Mouse (Mus musculus) inflammation-experienced regulatory T-cells, adult 6 months (primary cell): ENCODE results near the gene Gab1. TPM values are rescaled to one million over a fixed set of nuclear protein-coding genes. Genes with fewer than 3 reads are reported as not detected.

Experiments
- ATAC-seq: one replicate; pipeline ENCODE4 v1.8.0; 2017
- polyA plus RNA-seq, 3 experiments: library from polyadenylated mRNA; unstranded; fragments of 100-300 nt; shearing (Covaris generic); gene quantifications; one replicate each; pipeline ENCODE4 v1.2.1; 2017

Gab1 gene
- polyA plus RNA-seq, 3 experiments from 2014 or later: not detected

DNA sequence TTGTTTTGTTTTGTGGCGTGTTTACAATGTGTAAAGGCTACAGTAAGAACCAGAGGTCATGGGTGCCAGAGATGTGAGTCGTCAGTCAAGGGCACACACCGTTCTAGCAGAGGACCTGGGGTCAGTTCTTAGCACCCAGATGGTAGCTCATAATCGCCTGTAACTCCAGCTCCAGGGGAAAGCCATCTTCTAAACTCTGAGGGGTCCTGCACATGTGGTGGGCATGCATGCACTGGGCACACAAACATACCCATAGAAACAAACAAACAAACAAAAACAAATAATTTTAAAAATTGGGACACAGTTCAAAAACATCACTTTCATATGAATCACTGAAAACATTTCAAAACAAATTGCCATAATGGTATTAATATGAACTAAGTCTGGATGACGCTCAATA is 69.9 kb downstream of the Gab1 start:
- ATAC-seq: no peak

DNA sequence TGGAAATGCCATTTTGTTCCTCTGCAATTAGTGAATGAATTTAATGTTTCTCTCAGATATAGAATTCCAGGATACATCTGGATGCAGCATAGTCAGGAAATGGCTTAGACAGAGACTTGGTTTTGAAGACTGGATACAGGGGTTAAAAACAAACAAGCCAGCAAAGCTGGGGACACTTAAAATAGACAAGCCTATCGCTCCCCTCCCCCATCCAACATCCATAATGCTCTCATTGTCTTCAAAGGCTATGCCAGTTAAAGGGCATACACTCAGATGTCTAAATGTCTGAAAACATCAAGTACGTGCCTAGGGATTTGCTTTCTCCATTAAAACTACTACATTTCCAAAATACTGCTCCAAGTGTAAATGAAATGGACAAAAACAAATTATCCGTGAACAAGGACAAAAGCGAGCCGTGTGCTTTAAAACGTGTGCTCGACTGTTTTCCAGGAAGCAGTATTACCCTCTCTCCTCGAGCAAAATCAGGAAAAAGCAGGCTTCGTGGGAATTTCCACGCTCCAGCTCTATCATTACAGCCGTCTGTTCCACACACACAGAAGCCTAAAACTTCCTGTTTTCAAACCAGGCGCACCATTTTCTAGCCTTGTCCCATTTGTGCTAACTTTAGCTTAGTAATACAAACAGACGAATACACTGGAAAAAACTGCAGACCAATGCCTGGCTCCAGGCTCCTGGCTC is 72.4 kb downstream of the Gab1 start:
- no peak for ATAC-seq

DNA sequence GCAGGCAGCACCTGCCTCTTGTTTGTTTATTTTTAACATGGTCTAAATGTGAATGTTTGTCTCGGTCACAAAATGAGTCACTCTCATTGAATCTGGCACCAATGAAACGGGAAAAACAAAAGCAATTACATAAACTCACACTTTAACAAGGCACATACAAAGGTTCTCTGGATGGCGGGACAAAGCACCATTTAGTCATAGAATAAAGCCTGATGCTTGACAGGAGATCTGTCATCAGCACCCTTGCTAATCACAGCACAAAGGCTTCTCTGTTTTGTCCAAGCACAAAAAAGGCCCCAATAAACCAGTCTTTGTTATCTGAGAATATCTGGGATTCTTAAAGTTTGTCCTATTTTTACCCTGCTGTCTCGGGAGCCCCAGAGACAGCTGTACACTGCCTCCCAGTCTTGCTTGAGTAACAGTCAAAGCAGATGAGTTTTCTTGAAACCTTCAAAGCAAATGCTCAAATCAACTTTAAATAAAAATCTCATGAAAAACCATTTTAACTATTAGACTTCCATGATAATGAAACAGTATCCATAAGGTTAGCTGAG is 76.2 kb downstream of the Gab1 start:
- no peak for ATAC-seq

DNA sequence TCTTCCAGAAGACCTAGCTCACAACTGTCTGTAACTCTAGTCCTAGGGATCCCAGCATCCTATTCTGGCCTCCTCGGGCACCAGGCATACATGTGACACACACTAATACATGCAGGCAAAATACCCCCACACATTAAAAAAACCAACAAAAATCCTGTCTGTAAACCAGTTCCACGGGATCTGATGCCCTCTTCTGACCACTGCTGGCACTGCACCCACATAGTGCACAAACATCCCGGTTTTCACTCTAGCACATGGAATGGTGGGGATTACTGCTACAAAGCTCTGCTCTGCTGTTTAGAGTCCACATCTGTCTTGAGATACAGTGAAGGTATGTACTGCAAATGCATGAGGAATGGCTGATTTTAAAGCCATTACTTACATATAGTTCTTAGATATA is 81.5 kb downstream of the Gab1 start:
- no peak for ATAC-seq

DNA sequence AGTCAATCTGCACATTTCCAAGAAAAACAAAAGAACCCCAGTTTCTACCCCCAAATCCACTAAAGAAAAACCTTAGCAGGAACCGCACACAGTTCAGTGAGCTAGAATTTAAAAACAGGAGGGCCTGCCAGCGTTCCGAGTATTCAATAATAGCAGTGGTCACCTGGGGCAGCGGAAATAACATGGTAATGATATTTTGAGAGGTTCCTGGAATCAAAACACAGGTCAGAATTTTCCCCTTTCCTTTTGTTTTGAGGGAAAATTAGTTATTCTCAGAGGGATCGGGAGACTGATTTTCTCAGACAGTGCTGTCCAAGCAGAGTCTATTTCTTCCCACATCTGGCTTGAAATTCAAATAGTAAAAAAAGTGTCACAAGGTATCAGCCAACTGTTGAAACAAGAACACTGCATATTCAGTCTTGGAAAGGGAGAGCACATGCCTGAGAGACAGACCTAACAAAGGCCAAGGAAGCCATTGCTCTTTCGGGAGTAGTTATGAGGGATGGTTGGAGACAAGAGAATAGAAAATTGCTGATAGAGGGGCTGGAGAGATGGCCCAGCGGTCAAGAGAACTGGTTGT is 82.0 kb downstream of the Gab1 start:
- no peak for ATAC-seq

DNA sequence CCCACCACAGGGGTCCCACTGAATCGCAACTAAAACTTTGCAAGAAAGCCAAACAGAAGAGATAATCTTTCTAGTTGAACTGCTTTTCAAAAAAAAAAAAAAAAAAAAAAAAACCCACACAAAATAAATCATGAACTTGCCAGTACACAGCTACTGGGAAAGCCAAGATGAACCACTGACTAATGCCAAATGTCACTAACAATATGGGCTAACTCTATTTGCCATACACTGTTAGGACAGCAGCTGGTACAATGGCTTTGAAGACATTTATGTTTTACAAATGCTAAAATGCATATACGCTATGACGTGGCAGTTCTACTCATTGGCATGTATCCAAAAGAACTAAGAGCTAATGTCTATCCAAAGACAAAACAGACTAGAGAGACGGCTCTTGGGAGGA is 84.2 kb downstream of the Gab1 start:
- ATAC-seq: no peak

DNA sequence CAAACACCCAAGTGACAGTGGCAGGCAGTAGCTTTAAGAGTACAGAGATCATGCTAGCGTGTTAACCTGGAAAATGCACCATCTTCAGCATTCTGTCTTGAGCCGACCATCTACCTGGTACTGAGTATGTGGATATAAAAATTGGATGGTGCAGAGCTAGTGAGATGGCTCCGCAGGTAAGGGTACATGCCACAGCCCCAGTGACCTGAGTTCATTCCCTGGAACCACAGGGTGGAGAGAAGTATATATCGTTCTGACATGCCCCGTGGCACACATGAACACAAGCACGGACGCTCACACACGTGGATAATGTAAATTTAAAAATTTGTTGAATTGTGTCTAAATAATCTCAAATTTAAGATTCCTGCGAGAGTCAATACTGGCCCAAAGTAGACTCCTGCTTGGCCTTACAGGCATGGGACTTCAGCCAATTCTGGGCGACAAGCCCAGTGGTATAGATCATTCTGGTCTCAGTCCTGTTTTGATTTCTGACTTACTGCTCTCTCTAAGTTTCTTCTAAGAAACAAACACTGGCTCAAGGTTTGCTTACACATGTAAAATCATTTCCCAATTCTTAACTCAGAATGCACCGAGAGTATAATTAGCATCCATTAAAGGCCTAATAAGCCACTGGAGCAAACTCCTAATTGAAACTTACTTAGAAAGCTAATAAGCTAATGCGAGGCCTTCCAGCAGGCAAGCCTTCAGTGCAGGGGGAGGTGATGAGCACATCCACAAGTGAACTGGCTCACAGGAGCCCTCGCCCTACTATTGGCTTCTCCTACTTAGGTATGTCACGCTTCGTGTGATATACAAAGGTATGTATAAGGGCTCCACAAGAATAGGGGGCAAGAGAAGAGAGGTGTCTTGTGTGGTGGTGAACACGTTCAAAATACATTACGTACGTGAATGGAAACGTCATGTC is 85.5 kb downstream of the Gab1 start:
- no peak for ATAC-seq

DNA sequence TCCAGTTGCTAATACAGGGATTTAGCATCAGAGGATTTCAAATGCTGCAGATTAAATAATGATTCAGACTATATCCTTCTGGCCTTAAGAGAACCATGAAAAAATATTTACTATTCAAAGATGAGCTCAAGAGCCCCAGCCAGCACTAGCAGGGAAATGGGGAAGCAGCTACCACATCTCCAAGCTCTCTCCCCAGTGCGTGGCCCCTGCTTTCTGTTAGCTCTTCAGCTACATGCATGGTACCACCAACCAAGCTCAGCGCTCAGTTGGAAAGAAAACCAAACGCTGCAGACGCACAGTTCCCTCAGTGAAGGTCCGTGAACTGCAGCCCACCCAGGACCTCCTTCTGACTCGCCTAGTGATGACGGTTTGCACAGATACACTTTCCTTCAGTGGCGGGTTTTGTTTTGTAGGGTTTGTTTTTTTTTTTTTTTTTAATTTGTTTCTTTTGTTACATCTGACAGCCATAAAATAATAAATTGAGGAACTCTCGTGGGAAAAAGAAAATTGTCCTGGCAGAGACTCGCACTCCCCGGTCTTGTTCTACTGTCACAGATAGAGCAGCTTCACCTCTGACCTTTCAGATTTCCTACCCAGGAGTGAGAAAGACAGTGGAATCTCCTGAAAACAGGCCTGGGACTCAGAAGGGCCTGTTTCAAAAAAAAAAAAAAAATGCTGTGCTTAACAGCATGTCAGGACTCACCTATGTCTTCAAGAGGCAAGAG is 86.4 kb downstream of the Gab1 start:
- ATAC-seq: no peak

DNA sequence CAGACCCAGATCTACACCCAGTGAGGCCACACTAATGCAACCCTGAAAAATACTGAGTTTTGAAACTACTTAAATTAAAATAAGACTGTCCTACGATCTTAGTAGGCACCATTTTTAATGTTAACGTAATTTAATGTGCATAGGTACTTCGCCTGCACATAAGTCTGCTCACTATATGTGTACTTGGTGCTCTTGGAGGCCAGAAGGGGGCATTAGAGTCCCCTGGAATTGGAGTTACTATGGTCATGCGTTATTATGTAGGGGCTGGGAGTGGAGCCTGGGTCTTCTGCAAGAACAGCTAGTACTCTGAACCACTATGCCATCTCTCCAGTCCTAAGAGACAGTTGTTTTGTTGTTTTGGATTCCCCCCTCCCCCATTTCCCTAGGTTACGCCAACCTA is 88.1 kb downstream of the Gab1 start:
- no peak for ATAC-seq

DNA sequence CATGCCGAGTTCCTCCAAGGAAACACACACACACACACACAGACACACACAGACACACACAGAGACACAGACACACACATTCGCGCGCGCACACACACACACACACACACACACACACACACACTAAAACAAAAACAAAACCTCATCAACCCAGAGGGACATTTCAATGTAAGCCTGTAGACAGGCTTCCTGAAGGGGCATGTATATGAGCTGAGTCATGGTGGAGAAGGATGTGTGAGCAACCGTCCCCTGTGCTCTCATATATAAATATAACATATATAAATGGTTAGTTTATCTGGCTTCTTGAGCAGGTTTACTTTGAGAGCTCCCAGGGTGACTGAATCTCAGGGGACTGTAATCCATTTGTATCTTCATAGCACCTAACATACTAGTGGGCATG is 91.0 kb downstream of the Gab1 start:
- no peak for ATAC-seq

DNA sequence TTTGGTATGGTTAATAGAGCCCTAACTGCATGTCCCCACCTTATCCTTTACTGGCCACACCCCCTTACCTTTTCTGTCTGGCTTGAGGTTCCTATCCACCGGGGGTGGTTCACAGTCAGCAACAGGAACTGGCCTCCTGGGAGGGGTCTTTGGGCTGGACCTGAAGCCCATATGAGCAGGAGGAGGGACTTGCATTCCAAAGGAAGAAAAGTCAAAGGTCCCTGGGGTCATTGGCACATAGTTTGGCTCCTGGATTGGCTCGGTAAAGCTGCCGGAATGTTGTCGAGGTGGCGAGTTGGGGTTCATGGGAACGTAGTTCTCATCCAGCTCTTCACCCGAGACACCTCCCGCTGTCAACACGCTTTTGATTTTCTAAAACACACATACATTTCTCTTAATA is 95.8 kb downstream of the Gab1 start:
- ATAC-seq: no peak

DNA sequence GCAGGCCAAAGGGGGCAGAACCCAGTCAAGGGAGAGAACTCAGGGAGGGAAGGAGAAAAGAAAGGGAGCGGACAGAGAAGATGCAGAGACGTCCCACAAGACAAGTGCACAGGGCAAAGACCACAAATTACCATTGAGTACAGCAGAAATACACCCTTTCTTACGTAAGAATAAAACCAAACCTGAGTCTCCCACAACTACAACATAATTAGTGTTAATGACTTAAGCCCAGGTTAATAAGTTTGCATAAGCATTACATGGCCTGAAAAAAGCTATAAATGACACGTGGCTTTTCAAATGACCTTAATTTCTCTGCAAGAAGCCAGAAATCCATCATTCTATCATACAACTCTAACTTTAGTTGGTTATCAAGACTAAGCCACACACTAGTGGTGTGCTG is 97.0 kb downstream of the Gab1 start:
- no peak for ATAC-seq

DNA sequence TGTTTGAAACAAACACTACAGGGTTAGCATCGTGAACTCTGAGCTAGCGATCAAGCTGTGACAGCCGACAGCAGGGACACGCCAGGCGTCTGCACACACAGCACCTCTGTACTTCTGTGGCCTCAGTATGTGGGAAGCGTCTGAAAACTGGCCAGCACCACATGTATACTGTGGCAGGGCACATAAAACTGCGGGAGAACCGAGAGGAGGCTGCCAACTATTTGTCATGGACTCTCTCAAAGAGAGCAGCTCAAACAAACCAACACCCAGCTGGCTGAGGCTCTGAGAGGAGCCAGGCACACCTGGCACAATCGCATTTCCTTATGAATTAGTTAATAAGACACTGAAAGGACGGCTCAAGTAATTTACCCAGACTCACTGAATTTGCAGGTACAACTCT is 99.0 kb downstream of the Gab1 start:
- no peak for ATAC-seq

DNA sequence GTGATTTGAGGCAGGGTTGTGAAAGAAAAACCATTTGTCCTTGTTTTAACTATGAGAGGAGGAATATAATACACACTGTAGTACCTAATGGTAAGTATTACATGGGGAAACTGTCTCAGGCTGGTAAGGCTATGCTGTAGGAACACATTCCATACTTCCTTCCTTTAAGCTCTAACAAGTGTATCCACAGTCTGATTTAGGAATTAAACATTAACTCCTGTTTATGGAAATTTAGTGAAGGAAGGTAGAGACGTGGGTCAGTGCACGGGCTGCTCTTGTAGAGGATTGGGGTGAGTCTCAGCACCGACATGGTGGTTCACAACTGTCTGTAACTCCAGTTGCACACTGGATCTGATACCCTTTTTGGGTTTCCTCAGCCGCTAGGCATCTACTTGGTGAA is 100.0 kb downstream of the Gab1 start:
- no peak for ATAC-seq

DNA sequence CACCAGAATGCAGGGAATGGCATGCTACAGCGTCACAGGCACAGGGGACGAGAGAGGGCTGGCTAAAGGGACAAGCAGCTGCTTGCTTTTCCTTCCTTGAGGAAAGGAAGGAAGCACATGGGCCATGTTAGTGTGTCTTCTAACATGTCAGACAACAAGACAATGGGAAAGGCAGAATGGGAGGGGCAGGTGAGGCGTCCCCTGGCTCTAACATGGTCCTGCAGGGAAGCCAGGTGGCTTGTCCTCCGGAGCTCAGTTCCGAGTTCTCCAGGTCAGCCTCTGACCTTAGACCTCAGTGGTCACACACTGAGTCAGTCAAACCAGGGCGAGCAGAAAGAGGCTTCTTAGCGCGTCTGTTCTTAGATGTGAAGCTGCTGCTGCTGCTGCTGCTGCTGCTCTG is 103.9 kb downstream of the Gab1 start:
- no peak for ATAC-seq

DNA sequence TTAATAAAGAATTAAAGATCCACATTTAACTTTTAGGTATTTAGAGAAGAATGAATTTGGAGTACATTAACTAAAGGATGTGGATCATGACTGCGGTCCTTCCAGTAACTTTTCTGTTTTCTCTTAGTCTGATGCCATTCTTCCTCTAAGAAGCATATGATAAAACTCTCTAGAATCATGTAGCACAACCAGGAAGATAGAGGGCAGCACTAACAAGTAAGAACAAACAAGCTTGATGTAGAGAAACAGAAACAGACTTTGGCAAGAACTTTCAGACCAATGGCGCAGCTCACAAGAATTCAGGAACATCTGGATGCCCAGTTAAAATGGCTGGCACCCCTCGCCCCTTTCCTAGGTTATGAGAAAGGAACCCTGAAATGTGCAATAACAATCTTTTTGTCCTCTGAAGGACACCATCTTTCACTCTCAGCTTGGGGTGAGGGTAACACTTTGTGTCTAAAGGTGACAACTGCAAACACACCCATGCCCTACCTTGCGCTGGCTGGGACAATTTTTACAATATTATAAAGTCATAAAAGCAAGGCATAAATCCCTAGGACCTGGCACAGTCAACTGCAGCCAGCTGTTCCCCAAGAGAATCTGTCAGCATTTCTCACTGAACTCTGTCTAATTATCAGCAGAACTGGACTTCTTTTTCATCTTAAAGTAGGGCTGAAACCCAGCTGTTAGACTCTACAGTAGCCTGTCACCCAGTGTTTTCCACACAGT is 107.4 kb downstream of the Gab1 start:
- ATAC-seq: no peak

DNA sequence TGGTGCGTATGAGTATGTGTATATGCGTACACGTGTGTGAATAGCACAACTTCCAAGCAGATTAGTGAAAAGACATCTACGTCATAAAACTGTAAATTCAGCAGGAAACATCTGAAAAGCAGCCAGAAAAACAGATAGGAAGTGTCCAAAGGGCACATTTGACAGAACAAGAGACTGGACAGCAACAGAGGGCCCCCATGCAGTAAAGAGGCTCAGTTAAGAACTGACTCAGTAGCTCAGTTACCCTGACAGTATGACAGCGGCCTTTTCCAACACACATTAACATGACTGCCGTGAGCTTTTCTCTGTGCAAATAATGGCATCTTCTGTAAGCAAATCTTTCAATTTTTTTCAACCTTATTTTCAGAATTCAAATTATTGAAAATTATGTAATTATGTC is 111.9 kb downstream of the Gab1 start:
- no peak for ATAC-seq

DNA sequence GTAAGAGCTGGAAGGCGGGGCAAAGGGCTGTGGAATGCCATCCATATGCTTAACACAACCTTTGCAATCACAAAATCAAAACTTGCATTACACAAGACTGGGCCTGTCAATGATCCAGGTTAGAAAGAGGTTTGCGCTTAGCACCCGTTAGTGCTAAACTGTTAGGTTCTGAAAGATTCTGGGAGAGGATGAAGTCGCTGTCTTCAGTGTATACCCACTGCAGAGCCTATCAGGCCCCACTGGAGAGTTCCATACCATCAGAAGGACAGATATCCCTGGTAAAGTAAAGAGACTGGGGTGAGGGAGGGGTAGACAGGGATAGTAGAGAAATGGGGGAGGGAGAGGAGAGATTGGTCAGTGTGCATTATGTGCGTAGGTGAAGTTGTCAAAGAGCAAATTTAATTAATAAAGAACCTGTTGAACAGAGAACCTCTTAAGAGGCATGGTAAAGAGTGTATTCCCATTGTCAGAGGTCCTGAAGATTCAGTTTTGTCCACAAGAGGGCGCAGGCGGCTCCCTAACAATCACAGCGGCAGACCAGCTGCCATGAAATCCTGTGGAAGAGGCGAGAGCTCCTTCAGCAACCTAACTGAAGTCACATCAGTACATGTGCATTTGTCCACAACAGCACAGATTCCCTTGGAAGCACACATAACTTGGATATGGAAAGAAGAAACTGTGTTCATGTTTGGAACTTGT is 127.2 kb downstream of the Gab1 start:
- ATAC-seq: peak; percentile 46

DNA sequence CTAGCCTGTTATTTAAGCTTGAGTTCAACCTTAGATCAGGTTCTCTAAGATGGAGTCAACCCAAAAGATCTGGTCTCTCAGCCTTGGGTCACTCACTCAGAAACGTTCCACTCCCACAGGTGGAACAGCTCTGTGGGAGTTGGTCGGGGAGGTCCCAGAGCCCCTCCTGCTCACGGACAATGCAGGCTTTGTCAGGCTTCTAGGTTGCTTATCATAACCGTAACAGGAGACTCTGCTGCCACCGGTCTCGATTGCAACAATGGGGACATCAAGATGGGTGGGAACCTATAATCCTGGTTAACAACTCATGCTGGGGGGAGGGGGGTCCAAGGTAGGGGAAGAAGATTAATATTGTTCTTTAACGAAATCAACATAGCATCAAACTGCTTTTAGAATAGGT is 127.9 kb downstream of the Gab1 start:
- no peak for ATAC-seq

DNA sequence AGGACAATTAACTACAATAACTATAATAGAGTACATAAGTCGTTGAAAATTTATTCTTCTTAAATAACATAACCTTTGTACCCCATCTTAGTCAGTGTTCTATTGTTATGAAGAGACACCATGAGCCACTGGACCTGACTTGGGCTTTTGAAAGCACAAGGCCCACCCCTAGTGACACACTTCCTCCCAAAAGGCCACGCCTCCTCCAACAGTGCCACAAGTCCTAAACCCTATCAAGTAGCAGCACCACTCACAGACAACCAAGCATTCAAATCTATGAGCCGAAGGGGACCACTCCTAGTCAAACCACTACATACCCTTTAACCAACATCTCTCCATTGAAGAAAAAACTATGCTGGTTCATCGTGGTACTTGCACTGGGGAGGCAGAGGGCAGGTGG is 131.2 kb downstream of the Gab1 start:
- ATAC-seq: no peak

DNA sequence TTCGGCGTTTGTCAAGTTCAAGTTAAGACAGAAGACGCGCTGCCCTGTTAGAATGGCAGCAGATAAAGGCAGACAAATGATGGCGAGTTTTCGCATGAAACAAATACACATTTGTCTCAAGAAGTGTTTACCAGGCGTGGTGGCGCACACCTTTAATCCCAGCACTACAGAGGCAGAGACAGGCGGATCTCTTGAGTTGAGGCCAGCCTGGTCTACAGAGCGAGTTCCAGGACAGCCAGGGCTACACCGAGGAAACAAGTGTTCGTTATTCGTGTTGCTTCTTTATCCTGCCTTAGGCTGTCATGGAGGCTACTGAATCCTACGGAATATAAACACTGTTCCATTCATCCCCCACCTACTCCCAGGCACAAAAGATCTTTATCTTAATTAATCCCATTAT is 140.4 kb downstream of the Gab1 start:
- peak; percentile 30 for ATAC-seq
